Mouse (Mus musculus): ENCODE data around the gene Erv3. TPM values are rescaled to one million over a fixed set of nuclear protein-coding genes. Genes with fewer than 3 reads are reported as not detected.

Erv3 gene
- polyA plus RNA-seq, 1 experiment from 2014 or later, result not detected

DNA sequence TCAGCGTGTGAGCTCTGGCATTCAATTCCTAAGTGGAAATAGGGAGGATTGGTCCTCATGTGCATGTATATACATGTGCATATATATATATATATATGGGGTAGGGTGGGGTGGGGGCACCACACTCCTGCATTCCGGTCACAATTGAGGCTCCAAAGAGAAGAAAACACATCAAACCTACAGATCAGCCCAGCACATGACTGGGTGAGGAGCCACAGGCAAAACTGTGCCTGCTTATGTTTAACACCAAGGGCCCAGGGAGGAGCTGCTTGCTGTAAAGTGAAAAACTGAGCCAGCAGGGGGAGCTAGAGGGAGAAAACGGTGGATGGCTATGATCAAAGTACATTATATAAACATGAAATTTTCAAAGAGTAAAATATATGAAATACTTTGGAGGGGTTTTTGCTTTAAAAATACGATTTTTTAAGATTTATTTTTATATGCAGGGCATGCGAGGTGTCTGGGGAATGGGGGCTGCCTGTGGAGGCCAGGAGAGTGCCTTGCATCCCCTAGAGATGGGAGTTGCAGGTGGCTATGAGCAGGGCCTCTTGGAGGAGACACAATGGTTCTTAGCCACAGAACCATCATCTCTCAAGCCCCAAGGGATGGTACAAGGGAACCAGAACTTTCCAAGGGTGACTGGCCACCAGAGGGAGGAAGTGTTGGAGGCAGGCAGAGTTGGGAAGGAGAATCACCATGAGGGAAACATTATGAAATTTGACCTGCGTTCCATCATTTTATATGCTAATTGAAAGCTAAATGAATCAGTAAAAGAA is 38.4 kb downstream of the Erv3 start:
- Histone ChIP-seq H3K4me3 (ENCODE audit: low read length) (no peak overlapping the region), H3K9me3 (ENCODE audit: control insufficient read depth, low read length) (no peaks in the 10 kb centered on the region), H3K4me1 (replicated peaks; ENCODE audit: control insufficient read depth, insufficient read depth, low read length) (peaks cover 4% of the 10 kb centered on the region; the same call in 1 of the 2 replicates), H3K9ac (ENCODE audit: low read length) (no peak overlapping the region), H3K27ac (ENCODE audit: low read length) (no peak overlapping the region), H3K4me2 (ENCODE audit: low read depth, low read length) (no peak overlapping the region), H3K27me3 (ENCODE audit: control insufficient read depth, insufficient read depth, low read depth, low read length) (no peaks in the 10 kb centered on the region), H3K36me3 (ENCODE audit: control insufficient read depth, insufficient read depth, low read length) (no peaks in the 10 kb centered on the region)
- peak; percentile 77 for ATAC-seq (ENCODE audit: low read depth)
- WGBS, result 29% methylated on average over 6 of the region's 6 CpGs

DNA sequence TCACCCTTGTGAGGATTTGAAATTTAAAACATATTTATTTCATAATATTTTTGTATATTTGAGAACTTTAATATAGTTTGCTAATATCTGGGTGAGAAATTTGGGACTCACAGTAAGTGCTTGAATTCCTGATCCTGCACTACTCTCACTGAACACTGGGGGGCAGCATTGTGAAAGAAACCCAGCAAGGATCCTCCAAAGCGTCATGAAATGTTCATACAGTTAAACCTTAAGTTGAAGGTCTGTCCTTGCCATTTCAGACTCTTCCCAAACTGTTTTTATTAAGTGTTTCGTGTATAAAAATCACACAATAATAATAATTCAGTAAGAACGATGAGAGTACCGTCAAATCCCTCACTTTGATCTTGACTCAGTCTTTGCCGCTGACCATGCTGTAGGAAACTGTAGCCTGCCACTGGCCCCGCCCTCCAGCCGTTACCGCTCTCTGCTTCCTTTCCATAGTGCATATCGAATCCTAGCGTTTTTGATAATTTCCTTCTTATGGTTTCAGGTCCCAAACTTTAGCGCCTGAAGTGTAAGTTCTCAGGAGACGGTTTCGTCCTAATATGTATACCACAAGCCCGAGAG is 39.4 kb downstream of the Erv3 start:
- Histone ChIP-seq H3K4me2 (ENCODE audit: low read depth, low read length) (peak overlapping the region; percentile 59), H3K27ac (ENCODE audit: low read length) (no peak overlapping the region), H3K4me1 (replicated peaks; ENCODE audit: control insufficient read depth, insufficient read depth, low read length) (peaks cover 4% of the 10 kb centered on the region; the same call in 1 of the 2 replicates), H3K9ac (ENCODE audit: low read length) (peak overlapping the region; percentile 41; the same call in 1 of the 2 replicates), H3K9me3 (ENCODE audit: control insufficient read depth, low read length) (no peaks in the 10 kb centered on the region), H3K27me3 (ENCODE audit: control insufficient read depth, insufficient read depth, low read depth, low read length) (no peaks in the 10 kb centered on the region), H3K4me3 (ENCODE audit: low read length) (peak overlapping the region; percentile 29), H3K36me3 (ENCODE audit: control insufficient read depth, insufficient read depth, low read length) (no peaks in the 10 kb centered on the region)
- 0 out of 2 replicates have a peak, but pooled peaks have one; percentile 59 for ATAC-seq (ENCODE audit: low read depth)
- 15% methylated on average over 14 of the region's 14 CpGs for WGBS

DNA sequence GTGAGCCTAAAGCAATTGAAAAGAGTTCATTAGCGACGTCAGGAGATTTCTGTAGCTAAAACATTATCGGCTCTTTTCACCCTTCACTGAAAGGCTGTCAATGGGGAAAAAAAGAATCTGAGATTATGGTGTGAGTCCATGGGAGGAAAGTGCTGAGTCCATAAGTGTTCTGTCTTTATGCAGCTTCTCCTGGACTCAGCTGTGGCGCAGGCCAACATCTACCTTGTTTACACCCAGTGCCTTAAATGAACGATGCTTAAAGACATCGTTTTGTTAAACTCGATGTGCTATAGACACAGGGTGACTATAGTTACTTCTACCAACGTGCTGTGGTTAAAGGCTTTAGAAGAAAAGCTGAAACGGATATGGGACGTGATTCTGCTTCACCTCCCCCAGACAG is 45.2 kb downstream of the Erv3 start:
- Histone ChIP-seq H3K9ac (ENCODE audit: low read length) (no peak overlapping the region), H3K9me3 (ENCODE audit: control insufficient read depth, low read length) (no peaks in the 10 kb centered on the region), H3K4me3 (ENCODE audit: low read length) (no peak overlapping the region), H3K27me3 (ENCODE audit: control insufficient read depth, insufficient read depth, low read depth, low read length) (no peaks in the 10 kb centered on the region; the same call in 1 of the 2 replicates), H3K4me2 (ENCODE audit: low read depth, low read length) (no peak overlapping the region), H3K27ac (ENCODE audit: low read length) (no peak overlapping the region), H3K4me1 (replicated peaks; ENCODE audit: control insufficient read depth, insufficient read depth, low read length) (no peaks in the 10 kb centered on the region), H3K36me3 (ENCODE audit: control insufficient read depth, insufficient read depth, low read length) (no peaks in the 10 kb centered on the region)
- no peak for ATAC-seq (ENCODE audit: low read depth)
- 77% methylated on average over 10 of the region's 10 CpGs for WGBS

DNA sequence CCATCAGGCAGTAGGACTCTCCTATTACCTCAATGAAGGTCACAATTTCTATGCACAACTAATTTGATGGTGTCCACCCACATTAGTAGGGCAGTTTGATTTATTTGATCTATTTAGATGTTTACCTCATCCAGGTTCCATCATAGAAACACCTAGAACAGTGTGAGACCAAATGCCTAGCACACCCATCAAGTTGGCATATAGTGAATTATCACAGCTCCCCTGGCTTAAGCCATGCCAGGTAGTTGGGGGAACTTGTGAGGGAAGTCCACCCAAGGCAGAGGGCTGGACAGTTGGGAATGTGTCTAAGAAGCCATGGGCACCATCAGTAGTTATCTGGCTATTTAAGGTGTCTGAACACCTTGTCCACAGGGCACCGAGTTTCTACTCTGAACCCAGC is 46.1 kb downstream of the Erv3 start:
- H3K4me2 ChIP-seq (ENCODE audit: low read depth, low read length), result no peak overlapping the region
- H3K27ac ChIP-seq (ENCODE audit: low read length), result no peak overlapping the region
- H3K4me1 ChIP-seq (replicated peaks; ENCODE audit: control insufficient read depth, insufficient read depth, low read length), result no peaks in the 10 kb centered on the region
- no peaks in the 10 kb centered on the region for H3K36me3 ChIP-seq (ENCODE audit: control insufficient read depth, insufficient read depth, low read length)
- H3K4me3 ChIP-seq (ENCODE audit: low read length), result no peak overlapping the region
- no peaks in the 10 kb centered on the region; the same call in 1 of the 2 replicates for H3K27me3 ChIP-seq (ENCODE audit: control insufficient read depth, insufficient read depth, low read depth, low read length)
- 81% methylated on average over 1 of the region's 1 CpGs for WGBS
- no peaks in the 10 kb centered on the region for H3K9me3 ChIP-seq (ENCODE audit: control insufficient read depth, low read length)
- H3K9ac ChIP-seq (ENCODE audit: low read length), result no peak overlapping the region
- no peak for ATAC-seq (ENCODE audit: low read depth)

DNA sequence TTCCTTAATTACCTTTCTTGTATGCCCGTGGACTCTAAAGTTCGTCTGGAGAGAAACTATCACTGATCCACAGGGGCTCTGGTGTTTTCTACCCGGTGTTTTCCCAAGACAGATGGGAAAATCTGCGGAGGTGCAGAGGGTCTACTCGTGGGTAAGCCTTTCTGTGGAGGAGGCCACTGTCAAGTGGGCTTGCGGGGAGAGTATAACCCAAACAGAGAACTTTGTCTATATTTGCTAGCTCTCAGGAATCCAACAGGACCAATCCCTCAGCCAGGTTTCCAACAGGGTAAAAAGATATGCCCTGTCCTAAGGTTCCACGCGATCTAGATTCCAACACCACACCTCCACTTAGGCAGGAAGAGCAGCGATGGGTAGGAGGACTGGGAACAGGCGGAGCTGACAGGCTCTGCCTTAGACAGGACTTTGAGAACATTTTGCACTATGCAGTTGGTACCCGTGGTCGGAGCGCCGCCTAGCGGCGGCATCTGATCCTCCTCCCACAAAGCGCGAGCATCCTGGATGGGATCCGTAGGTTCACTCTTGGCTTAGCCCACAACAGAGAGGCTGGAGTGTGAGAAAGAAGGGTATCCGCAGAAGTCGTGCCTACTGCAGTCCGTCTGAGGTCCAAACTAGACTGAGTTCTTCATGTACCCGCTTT is 46.9 kb downstream of the Erv3 start:
- ATAC-seq (ENCODE audit: low read depth), result peak; percentile 89
- WGBS, result 15% methylated on average over 23 of the region's 23 CpGs
- no peaks in the 10 kb centered on the region for H3K36me3 ChIP-seq (ENCODE audit: control insufficient read depth, insufficient read depth, low read length)
- no peaks in the 10 kb centered on the region for H3K9me3 ChIP-seq (ENCODE audit: control insufficient read depth, low read length)
- H3K27ac ChIP-seq (ENCODE audit: low read length), result no peak overlapping the region
- no peak overlapping the region for H3K4me2 ChIP-seq (ENCODE audit: low read depth, low read length)
- H3K4me1 ChIP-seq (replicated peaks; ENCODE audit: control insufficient read depth, insufficient read depth, low read length), result no peaks in the 10 kb centered on the region
- no peak overlapping the region for H3K9ac ChIP-seq (ENCODE audit: low read length)
- H3K4me3 ChIP-seq (ENCODE audit: low read length), result no peak overlapping the region
- H3K27me3 ChIP-seq (ENCODE audit: control insufficient read depth, insufficient read depth, low read depth, low read length), result no peaks in the 10 kb centered on the region; the same call in 1 of the 2 replicates

DNA sequence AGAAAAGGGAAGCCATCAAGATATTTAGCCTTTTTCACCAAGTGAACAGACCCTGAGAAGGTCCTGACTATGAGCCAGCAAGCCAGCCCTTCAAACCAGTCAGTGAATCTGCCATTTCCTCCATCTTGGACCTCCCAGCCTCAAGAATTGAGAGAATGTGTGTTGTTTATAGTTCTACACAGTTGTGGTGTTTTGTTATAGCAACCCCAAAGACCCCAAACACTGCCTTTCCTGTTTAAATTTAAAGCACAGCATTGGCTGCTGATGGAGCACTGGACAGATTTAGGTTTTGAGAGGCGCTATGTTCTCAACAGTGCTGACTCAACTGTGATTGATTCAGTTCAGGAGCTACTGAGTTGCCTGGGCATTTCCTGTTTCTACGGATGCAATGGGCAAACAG is 47.9 kb downstream of the Erv3 start:
- H3K27me3 ChIP-seq (ENCODE audit: control insufficient read depth, insufficient read depth, low read depth, low read length), result no peaks in the 10 kb centered on the region; the same call in 1 of the 2 replicates
- H3K9me3 ChIP-seq (ENCODE audit: control insufficient read depth, low read length), result no peaks in the 10 kb centered on the region
- no peak for ATAC-seq (ENCODE audit: low read depth)
- no peak overlapping the region for H3K4me3 ChIP-seq (ENCODE audit: low read length)
- H3K4me1 ChIP-seq (replicated peaks; ENCODE audit: control insufficient read depth, insufficient read depth, low read length), result no peaks in the 10 kb centered on the region
- H3K9ac ChIP-seq (ENCODE audit: low read length), result no peak overlapping the region
- 52% methylated on average over 2 of the region's 2 CpGs for WGBS
- no peaks in the 10 kb centered on the region for H3K36me3 ChIP-seq (ENCODE audit: control insufficient read depth, insufficient read depth, low read length)
- no peak overlapping the region for H3K27ac ChIP-seq (ENCODE audit: low read length)
- H3K4me2 ChIP-seq (ENCODE audit: low read depth, low read length), result no peak overlapping the region

DNA sequence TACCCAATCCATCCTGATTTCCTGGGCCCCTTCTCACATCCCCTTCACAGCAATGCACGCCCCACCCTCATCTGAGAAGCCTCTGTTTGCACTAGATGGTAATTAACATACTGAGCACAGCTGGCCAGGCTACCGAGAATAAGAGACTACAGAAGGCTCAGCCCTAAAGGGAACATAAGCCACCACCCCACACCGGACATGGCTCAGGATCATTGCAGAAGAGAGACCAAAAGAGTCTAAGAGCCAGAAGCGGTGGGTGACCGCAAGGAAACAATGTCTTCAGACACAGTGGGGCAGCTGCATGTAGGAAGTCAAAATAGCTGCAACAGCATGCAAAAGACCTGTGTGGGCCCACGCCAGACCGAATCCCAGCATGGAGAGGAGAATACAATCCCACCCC is 50.7 kb downstream of the Erv3 start:
- Histone ChIP-seq H3K4me1 (replicated peaks; ENCODE audit: control insufficient read depth, insufficient read depth, low read length) (no peaks in the 10 kb centered on the region), H3K4me2 (ENCODE audit: low read depth, low read length) (no peak overlapping the region), H3K36me3 (ENCODE audit: control insufficient read depth, insufficient read depth, low read length) (no peaks in the 10 kb centered on the region), H3K27ac (ENCODE audit: low read length) (no peak overlapping the region), H3K27me3 (ENCODE audit: control insufficient read depth, insufficient read depth, low read depth, low read length) (no peaks in the 10 kb centered on the region; the same call in 1 of the 2 replicates), H3K9me3 (ENCODE audit: control insufficient read depth, low read length) (no peaks in the 10 kb centered on the region), H3K9ac (ENCODE audit: low read length) (no peak overlapping the region), H3K4me3 (ENCODE audit: low read length) (no peak overlapping the region)
- WGBS, result 41% methylated on average over 7 of the region's 7 CpGs
- no peak for ATAC-seq (ENCODE audit: low read depth)

DNA sequence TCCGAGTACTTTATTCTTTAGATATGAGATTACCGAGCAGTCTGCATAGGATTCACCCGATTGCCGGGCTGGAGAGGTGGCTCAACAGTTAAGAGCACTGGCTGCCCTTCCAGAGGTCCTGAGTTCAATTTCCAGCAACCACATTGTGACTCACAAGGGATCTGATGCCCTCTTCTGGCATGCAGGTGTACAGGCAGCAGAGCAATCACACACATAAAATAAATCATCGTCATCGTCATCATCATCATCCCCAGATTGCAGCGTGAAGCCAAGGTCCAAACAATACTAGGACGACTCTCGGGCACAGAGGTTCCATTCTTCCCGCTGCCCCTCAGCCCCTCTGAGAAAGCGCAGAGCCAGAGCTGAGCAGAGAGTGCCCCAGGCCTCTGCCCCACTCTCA is 51.9 kb downstream of the Erv3 start:
- no peak overlapping the region for H3K4me2 ChIP-seq (ENCODE audit: low read depth, low read length)
- H3K9ac ChIP-seq (ENCODE audit: low read length), result no peak overlapping the region
- H3K4me1 ChIP-seq (replicated peaks; ENCODE audit: control insufficient read depth, insufficient read depth, low read length), result no peaks in the 10 kb centered on the region
- H3K4me3 ChIP-seq (ENCODE audit: low read length), result no peak overlapping the region
- H3K9me3 ChIP-seq (ENCODE audit: control insufficient read depth, low read length), result no peaks in the 10 kb centered on the region
- no peak overlapping the region for H3K27ac ChIP-seq (ENCODE audit: low read length)
- H3K36me3 ChIP-seq (ENCODE audit: control insufficient read depth, insufficient read depth, low read length), result no peaks in the 10 kb centered on the region
- ATAC-seq (ENCODE audit: low read depth), result no peak
- 64% methylated on average over 11 of the region's 11 CpGs for WGBS
- no peaks in the 10 kb centered on the region for H3K27me3 ChIP-seq (ENCODE audit: control insufficient read depth, insufficient read depth, low read depth, low read length)

DNA sequence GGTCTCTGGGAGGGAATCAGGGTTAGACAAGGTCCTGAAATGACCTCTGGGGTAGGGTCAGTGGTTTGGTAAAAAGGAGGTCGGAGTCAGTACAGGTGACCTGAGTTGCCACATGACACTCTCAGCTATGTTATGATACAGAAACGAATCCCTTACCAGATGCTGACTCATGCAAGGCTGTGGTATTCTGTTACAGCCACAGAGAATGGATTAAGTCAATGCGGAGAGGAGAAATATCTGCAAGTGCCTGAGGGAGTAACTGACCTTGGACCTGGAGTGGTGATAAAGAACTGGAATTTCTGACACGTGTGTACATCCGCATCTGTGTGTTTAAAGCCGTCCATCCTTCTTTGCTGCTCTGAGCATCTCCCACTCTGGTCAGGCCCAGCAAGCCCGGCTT is 52.7 kb downstream of the Erv3 start:
- no peaks in the 10 kb centered on the region for H3K9me3 ChIP-seq (ENCODE audit: control insufficient read depth, low read length)
- H3K4me2 ChIP-seq (ENCODE audit: low read depth, low read length), result no peak overlapping the region
- no peaks in the 10 kb centered on the region for H3K4me1 ChIP-seq (replicated peaks; ENCODE audit: control insufficient read depth, insufficient read depth, low read length)
- H3K36me3 ChIP-seq (ENCODE audit: control insufficient read depth, insufficient read depth, low read length), result no peaks in the 10 kb centered on the region
- no peak for ATAC-seq (ENCODE audit: low read depth)
- H3K27me3 ChIP-seq (ENCODE audit: control insufficient read depth, insufficient read depth, low read depth, low read length), result no peaks in the 10 kb centered on the region
- H3K9ac ChIP-seq (ENCODE audit: low read length), result no peak overlapping the region
- no peak overlapping the region for H3K27ac ChIP-seq (ENCODE audit: low read length)
- no peak overlapping the region for H3K4me3 ChIP-seq (ENCODE audit: low read length)
- 56% methylated on average over 7 of the region's 7 CpGs for WGBS

Measured in lung, embryonic 16.5 days (tissue).